Mouse (Mus musculus): ENCODE data around the gene Pbld1. TPM values are rescaled to one million over a fixed set of nuclear protein-coding genes. Genes with fewer than 3 reads are reported as not detected.

Gene Pbld1
- polyA plus RNA-seq, 1 experiment: 0.31 TPM

- Histone ChIP-seq H3ac (ENCODE audit: control insufficient read depth, insufficient read length) (no peak overlapping the region), H3K4me2 (ENCODE audit: low read depth) (no peak overlapping the region), H3K4me3 (no peak overlapping the region), H3K79me2 (ENCODE audit: control insufficient read depth, insufficient read depth) (no peaks in the 10 kb centered on the region), H3K36me3 (ENCODE audit: control insufficient read depth, insufficient read depth) (no peaks in the 10 kb centered on the region), H3K27me3 (ENCODE audit: control insufficient read depth, insufficient read depth, insufficient read length) (no peaks in the 10 kb centered on the region)
- TF ChIP-seq TCF3 (IDR thresholded peaks at IDR 0.05; ENCODE audit: insufficient read length, low read depth) (no peak), E2F4 (IDR thresholded peaks at IDR 0.05; ENCODE audit: insufficient read depth) (no peak), SRF (IDR thresholded peaks at IDR 0.05; ENCODE audit: control insufficient read depth, insufficient read length, low read depth) (no peak), CEBPB (IDR thresholded peaks at IDR 0.05; ENCODE audit: insufficient read depth, poor library complexity, severe bottlenecking) (no peak), USF1 (IDR thresholded peaks at IDR 0.05; ENCODE audit: low read depth) (no peak), REST (IDR thresholded peaks at IDR 0.05; ENCODE audit: insufficient read depth, insufficient read length) (no peak), MYOG (IDR thresholded peaks at IDR 0.05; ENCODE audit: control insufficient read depth in 1 of 3, insufficient read depth in 1 of 3, insufficient read length in 2 of 3, low read depth in 2 of 3) (no peak), POLR2A (IDR thresholded peaks at IDR 0.05; ENCODE audit: insufficient read length, low read depth) (no peak), MAX (IDR thresholded peaks at IDR 0.05; ENCODE audit: low read depth) (no peak), TCF12 (IDR thresholded peaks at IDR 0.05; ENCODE audit: insufficient read depth, poor library complexity, severe bottlenecking) (no peak), POLR2AphosphoS2 (IDR thresholded peaks at IDR 0.05; ENCODE audit: insufficient read length, low read depth) (no peak), MYOD1 (IDR thresholded peaks at IDR 0.05; ENCODE audit: control insufficient read depth in 1 of 3, insufficient read length in 2 of 3, low read depth in 2 of 3) (no peak)
These were observed 5.4 kb upstream of the Pbld1 start for GRCm38 (mm10) chr10:63054586-63054985.

- no peak for TF ChIP-seq REST (IDR thresholded peaks at IDR 0.05; ENCODE audit: insufficient read depth, insufficient read length)
- TF ChIP-seq SRF (IDR thresholded peaks at IDR 0.05; ENCODE audit: control insufficient read depth, insufficient read length, low read depth): no peak
- TF ChIP-seq MYOD1 (IDR thresholded peaks at IDR 0.05; ENCODE audit: control insufficient read depth in 1 of 3, insufficient read length in 2 of 3, low read depth in 2 of 3): no peak
- H3K4me2 ChIP-seq (ENCODE audit: low read depth): no peak overlapping the region
- no peak overlapping the region for H3ac ChIP-seq (ENCODE audit: control insufficient read depth, insufficient read length)
- peaks cover 8% of the 10 kb centered on the region for H3K27me3 ChIP-seq (ENCODE audit: control insufficient read depth, insufficient read depth, insufficient read length)
- no peaks in the 10 kb centered on the region for H3K36me3 ChIP-seq (ENCODE audit: control insufficient read depth, insufficient read depth)
- H3K4me3 ChIP-seq: no peak overlapping the region
- no peaks in the 10 kb centered on the region for H3K79me2 ChIP-seq (ENCODE audit: control insufficient read depth, insufficient read depth)
These were observed 2.8 kb upstream of the Pbld1 start for GRCm38 (mm10) chr10:63056966-63057750.

- peaks cover 33% of the 10 kb centered on the region for H3K27me3 ChIP-seq (ENCODE audit: control insufficient read depth, insufficient read depth, insufficient read length)
- no peak for TF ChIP-seq SRF (IDR thresholded peaks at IDR 0.05; ENCODE audit: control insufficient read depth, insufficient read length, low read depth)
- no peak for TF ChIP-seq TCF3 (IDR thresholded peaks at IDR 0.05; ENCODE audit: insufficient read length, low read depth)
- TF ChIP-seq REST (IDR thresholded peaks at IDR 0.05; ENCODE audit: insufficient read depth, insufficient read length): no peak
- no peak for TF ChIP-seq CEBPB (IDR thresholded peaks at IDR 0.05; ENCODE audit: insufficient read depth, poor library complexity, severe bottlenecking)
- no peak for TF ChIP-seq POLR2AphosphoS2 (IDR thresholded peaks at IDR 0.05; ENCODE audit: insufficient read length, low read depth)
- no peak for TF ChIP-seq TCF12 (IDR thresholded peaks at IDR 0.05; ENCODE audit: insufficient read depth, poor library complexity, severe bottlenecking)
- no peak for TF ChIP-seq USF1 (IDR thresholded peaks at IDR 0.05; ENCODE audit: low read depth)
- no peak overlapping the region for H3K4me3 ChIP-seq
- no peaks in the 10 kb centered on the region for H3K79me2 ChIP-seq (ENCODE audit: control insufficient read depth, insufficient read depth)
- H3K4me2 ChIP-seq (ENCODE audit: low read depth): no peak overlapping the region
- no peak overlapping the region for H3ac ChIP-seq (ENCODE audit: control insufficient read depth, insufficient read length)
- H3K36me3 ChIP-seq (ENCODE audit: control insufficient read depth, insufficient read depth): no peaks in the 10 kb centered on the region
These were observed 444 bp downstream of the Pbld1 start for GRCm38 (mm10) chr10:63060406-63060805.

GRCm38 (mm10) chr10:63061266-63061665, 1.3 kb downstream of the Pbld1 start:
- no peak for TF ChIP-seq POLR2A (IDR thresholded peaks at IDR 0.05; ENCODE audit: insufficient read length, low read depth)
- TF ChIP-seq TCF12 (IDR thresholded peaks at IDR 0.05; ENCODE audit: insufficient read depth, poor library complexity, severe bottlenecking): no peak
- TF ChIP-seq TCF3 (IDR thresholded peaks at IDR 0.05; ENCODE audit: insufficient read length, low read depth): no peak
- no peak for TF ChIP-seq E2F4 (IDR thresholded peaks at IDR 0.05; ENCODE audit: insufficient read depth)
- H3K4me2 ChIP-seq (ENCODE audit: low read depth): no peak overlapping the region
- H3K79me2 ChIP-seq (ENCODE audit: control insufficient read depth, insufficient read depth): no peaks in the 10 kb centered on the region
- no peak overlapping the region for H3K4me3 ChIP-seq
- H3K36me3 ChIP-seq (ENCODE audit: control insufficient read depth, insufficient read depth): no peaks in the 10 kb centered on the region
- H3K27me3 ChIP-seq (ENCODE audit: control insufficient read depth, insufficient read depth, insufficient read length): peaks cover 33% of the 10 kb centered on the region
- H3ac ChIP-seq (ENCODE audit: control insufficient read depth, insufficient read length): no peak overlapping the region

GRCm38 (mm10) chr10:63062696-63063095, 2.7 kb downstream of the Pbld1 start:
- no peaks in the 10 kb centered on the region for H3K36me3 ChIP-seq (ENCODE audit: control insufficient read depth, insufficient read depth)
- H3K27me3 ChIP-seq (ENCODE audit: control insufficient read depth, insufficient read depth, insufficient read length): peaks cover 33% of the 10 kb centered on the region
- no peak overlapping the region for H3K4me2 ChIP-seq (ENCODE audit: low read depth)
- TF ChIP-seq E2F4 (IDR thresholded peaks at IDR 0.05; ENCODE audit: insufficient read depth) (no peak), REST (IDR thresholded peaks at IDR 0.05; ENCODE audit: insufficient read depth, insufficient read length) (no peak), TCF12 (IDR thresholded peaks at IDR 0.05; ENCODE audit: insufficient read depth, poor library complexity, severe bottlenecking) (no peak), MYOD1 (IDR thresholded peaks at IDR 0.05; ENCODE audit: control insufficient read depth in 1 of 3, insufficient read length in 2 of 3, low read depth in 2 of 3) (no peak), CEBPB (IDR thresholded peaks at IDR 0.05; ENCODE audit: insufficient read depth, poor library complexity, severe bottlenecking) (no peak), USF1 (IDR thresholded peaks at IDR 0.05; ENCODE audit: low read depth) (no peak), POLR2A (IDR thresholded peaks at IDR 0.05; ENCODE audit: insufficient read length, low read depth) (no peak), TCF3 (IDR thresholded peaks at IDR 0.05; ENCODE audit: insufficient read length, low read depth) (no peak), MYOG (IDR thresholded peaks at IDR 0.05; ENCODE audit: control insufficient read depth in 1 of 3, insufficient read depth in 1 of 3, insufficient read length in 2 of 3, low read depth in 2 of 3) (no peak), POLR2AphosphoS2 (IDR thresholded peaks at IDR 0.05; ENCODE audit: insufficient read length, low read depth) (no peak), SRF (IDR thresholded peaks at IDR 0.05; ENCODE audit: control insufficient read depth, insufficient read length, low read depth) (no peak), MAX (IDR thresholded peaks at IDR 0.05; ENCODE audit: low read depth) (no peak)
- H3K4me3 ChIP-seq: no peak overlapping the region
- no peak overlapping the region for H3ac ChIP-seq (ENCODE audit: control insufficient read depth, insufficient read length)
- no peaks in the 10 kb centered on the region for H3K79me2 ChIP-seq (ENCODE audit: control insufficient read depth, insufficient read depth)
